Mouse (Mus musculus) heart, embryonic 16.5 days (tissue): ENCODE measurements at regions not wholly inside any gene's neighbourhood (a gene's known extent, or its start where the extent isn't known, plus 50 kb on each side); places are given as distances from the start of the nearest gene placed in this dataset.

ENCODE experiments used
- ATAC-seq: fragments of 200-750 bp; cut with Nextera tagmentation; replicated peaks from 2 replicates; pipeline ENCODE4 v1.8.0; 2017; ENCODE audit warnings: moderate number of reproducible peaks; ENCODE audit not compliant: insufficient read depth, low FRiP score; ENCODE audit errors: extremely low read depth
- H3K27ac ChIP-seq: fragments of 300-500 bp; sonication (generic); 2 replicates; pipeline ENCODE4 v1.5.1; 2014; ENCODE audit warnings: mild to moderate bottlenecking, low read length, control low read depth, moderate library complexity
- H3K27me3 ChIP-seq: fragments of 300-500 bp; sonication (generic); 2 replicates; pipeline ENCODE4 v1.6.1; 2014; ENCODE audit warnings: low read length, mixed read lengths; ENCODE audit not compliant: control insufficient read depth, insufficient read depth
- H3K36me3 ChIP-seq: fragments of 300-500 bp; sonication (generic); 2 replicates; pipeline ENCODE4 v1.6.1; 2014; ENCODE audit not compliant: control insufficient read depth, insufficient read depth
- H3K4me1 ChIP-seq: fragments of 300-500 bp; sonication (generic); 2 replicates; pipeline ENCODE4 v1.6.1; 2014; ENCODE audit warnings: low read length, mixed read lengths; ENCODE audit not compliant: control insufficient read depth, insufficient read depth
- H3K4me2 ChIP-seq: fragments of 300-500 bp; sonication (generic); 2 replicates; pipeline ENCODE4 v1.6.1; 2014; ENCODE audit warnings: low read depth, mild to moderate bottlenecking, control low read depth, low read length
- H3K4me3 ChIP-seq: fragments of 300-500 bp; sonication (generic); 2 replicates; pipeline ENCODE4 v1.5.1; 2014; ENCODE audit warnings: mild to moderate bottlenecking, control low read depth, low read length
- H3K9ac ChIP-seq: fragments of 300-500 bp; sonication (generic); 2 replicates; pipeline ENCODE4 v1.6.1; 2014; ENCODE audit warnings: low read length, control low read depth
- H3K9me3 ChIP-seq: fragments of 300-500 bp; sonication (generic); replicated peaks from 2 replicates; pipeline ENCODE4 v1.6.1; 2016; ENCODE audit warnings: low read length; ENCODE audit not compliant: control insufficient read depth
- WGBS: fragments of 180-500 bp; shearing (Covaris S2); extraction: QIAGEN DNeasy Blood & Tissue Kit; methylation state at CpG from one replicate; pipeline ENCODE4 v1.1.7; 2014; 5-methylcytosine and 5-hydroxymethylcytosine counted together

GRCm38 (mm10) chr5:45049410-45049809, 249.9 kb upstream of the Ldb2 start:
- H3K4me3 ChIP-seq = no peak overlapping the region

GRCm38 (mm10) chr5:45042914-45043313, 243.4 kb upstream of the Ldb2 start:
- no peak overlapping the region for H3K4me3 ChIP-seq
- H3K27ac ChIP-seq = no peak overlapping the region
- H3K27me3 ChIP-seq = no peaks in the 10 kb centered on the region
- H3K4me1 ChIP-seq = no peaks in the 10 kb centered on the region
- 49% methylated on average over 2 of the region's 2 CpGs for WGBS
- H3K4me2 ChIP-seq = no peak overlapping the region
- no peaks in the 10 kb centered on the region for H3K9me3 ChIP-seq
- ATAC-seq = no peak
- no peaks in the 10 kb centered on the region for H3K36me3 ChIP-seq
- no peak overlapping the region for H3K9ac ChIP-seq

More at GRCm38 (mm10) chr5:45049410-45049809, 249.9 kb upstream of the Ldb2 start:
- Histone ChIP-seq H3K27ac (no peak overlapping the region), H3K9ac (no peak overlapping the region), H3K4me1 (no peaks in the 10 kb centered on the region), H3K4me2 (no peak overlapping the region), H3K27me3 (no peaks in the 10 kb centered on the region), H3K36me3 (no peaks in the 10 kb centered on the region), H3K9me3 (no peaks in the 10 kb centered on the region)
- no peak for ATAC-seq

GRCm38 (mm10) chr5:45036430-45036829, 236.9 kb upstream of the Ldb2 start:
- Histone ChIP-seq H3K4me3 (no peak overlapping the region), H3K9me3 (no peaks in the 10 kb centered on the region), H3K9ac (no peak overlapping the region), H3K27me3 (no peaks in the 10 kb centered on the region), H3K36me3 (no peaks in the 10 kb centered on the region), H3K27ac (no peak overlapping the region), H3K4me1 (no peaks in the 10 kb centered on the region), H3K4me2 (no peak overlapping the region)
- 58% methylated on average over 1 of the region's 1 CpGs for WGBS
- no peak for ATAC-seq

GRCm38 (mm10) chr5:45033146-45033545, 233.7 kb upstream of the Ldb2 start:
- Histone ChIP-seq H3K27me3 (no peaks in the 10 kb centered on the region), H3K4me2 (no peak overlapping the region), H3K27ac (no peak overlapping the region), H3K9me3 (no peaks in the 10 kb centered on the region), H3K4me3 (no peak overlapping the region), H3K9ac (no peak overlapping the region), H3K36me3 (no peaks in the 10 kb centered on the region), H3K4me1 (no peaks in the 10 kb centered on the region)
- ATAC-seq = no peak
- 52% methylated on average over 1 of the region's 1 CpGs for WGBS

GRCm38 (mm10) chr5:45027876-45028275, 228.4 kb upstream of the Ldb2 start:
- Histone ChIP-seq H3K9ac (no peak overlapping the region), H3K4me2 (no peak overlapping the region), H3K9me3 (no peaks in the 10 kb centered on the region), H3K4me1 (no peaks in the 10 kb centered on the region), H3K4me3 (no peak overlapping the region), H3K27me3 (no peaks in the 10 kb centered on the region), H3K36me3 (no peaks in the 10 kb centered on the region), H3K27ac (no peak overlapping the region)
- ATAC-seq = no peak
- 42% methylated on average over 3 of the region's 3 CpGs for WGBS

- no peaks in the 10 kb centered on the region for H3K27me3 ChIP-seq
- H3K4me3 ChIP-seq = no peak overlapping the region
- no peak for ATAC-seq
- no peaks in the 10 kb centered on the region for H3K9me3 ChIP-seq
- WGBS = 90% methylated on average over 2 of the region's 2 CpGs
- H3K27ac ChIP-seq = no peak overlapping the region
- H3K4me2 ChIP-seq = no peak overlapping the region
- H3K9ac ChIP-seq = no peak overlapping the region
- H3K36me3 ChIP-seq = no peaks in the 10 kb centered on the region
- no peaks in the 10 kb centered on the region for H3K4me1 ChIP-seq
Observed at GRCm38 (mm10) chr5:45025383-45025782, 225.9 kb upstream of the Ldb2 start.

GRCm38 (mm10) chr5:45007930-45008329, 208.4 kb upstream of the Ldb2 start:
- Histone ChIP-seq H3K9ac (no peak overlapping the region), H3K36me3 (no peaks in the 10 kb centered on the region), H3K4me1 (no peaks in the 10 kb centered on the region), H3K4me2 (no peak overlapping the region), H3K9me3 (no peaks in the 10 kb centered on the region), H3K27me3 (no peaks in the 10 kb centered on the region), H3K4me3 (no peak overlapping the region), H3K27ac (no peak overlapping the region)
- ATAC-seq = no peak
- 60% methylated on average over 2 of the region's 2 CpGs for WGBS

- Histone ChIP-seq H3K27ac (no peak overlapping the region), H3K27me3 (no peaks in the 10 kb centered on the region), H3K4me3 (no peak overlapping the region), H3K36me3 (no peaks in the 10 kb centered on the region), H3K9ac (no peak overlapping the region), H3K9me3 (no peaks in the 10 kb centered on the region), H3K4me2 (no peak overlapping the region), H3K4me1 (no peaks in the 10 kb centered on the region)
- no peak for ATAC-seq
Observed at GRCm38 (mm10) chr5:45000996-45001395, 201.5 kb upstream of the Ldb2 start.

- Histone ChIP-seq H3K4me1 (no peaks in the 10 kb centered on the region), H3K9me3 (no peaks in the 10 kb centered on the region), H3K36me3 (no peaks in the 10 kb centered on the region), H3K27ac (no peak overlapping the region), H3K9ac (no peak overlapping the region), H3K4me3 (no peak overlapping the region), H3K4me2 (no peak overlapping the region), H3K27me3 (no peaks in the 10 kb centered on the region)
- 58% methylated on average over 3 of the region's 3 CpGs for WGBS
- ATAC-seq = no peak
Observed at GRCm38 (mm10) chr5:44999032-44999431, 199.6 kb upstream of the Ldb2 start.
